Mouse (Mus musculus) embryonic facial prominence, embryonic 12.5 days (tissue): ENCODE results near the gene Iqschfp. TPM values are rescaled to one million over a fixed set of nuclear protein-coding genes. Genes with fewer than 3 reads are reported as not detected.

Experiments used
- ATAC-seq: fragments of 200-750 bp; cut with Nextera tagmentation; 2 replicates; pipeline ENCODE4 v1.8.0; 2017; ENCODE audit not compliant: insufficient number of reproducible peaks, insufficient read depth, low FRiP score, low TSS enrichment
- H3K27ac ChIP-seq: fragments of 300-500 bp; sonication (generic); 2 replicates; pipeline ENCODE4 v1.5.1; 2016; ENCODE audit warnings: mild to moderate bottlenecking
- H3K27me3 ChIP-seq: fragments of 300-500 bp; sonication (generic); 2 replicates; pipeline ENCODE4 v1.6.1; 2016; ENCODE audit warnings: mild to moderate bottlenecking, moderate library complexity
- H3K36me3 ChIP-seq: fragments of 300-500 bp; sonication (generic); 2 replicates; pipeline ENCODE4 v1.6.1; 2016; ENCODE audit warnings: mild to moderate bottlenecking
- H3K4me1 ChIP-seq: fragments of 300-500 bp; sonication (generic); 2 replicates; pipeline ENCODE4 v1.6.1; 2016
- H3K4me2 ChIP-seq: fragments of 300-500 bp; sonication (generic); replicated peaks from 2 replicates; pipeline ENCODE4 v1.6.1; 2016; ENCODE audit warnings: mild to moderate bottlenecking, moderate library complexity
- H3K4me3 ChIP-seq: fragments of 300-500 bp; sonication (generic); 2 replicates; pipeline ENCODE4 v1.5.1; 2016; ENCODE audit warnings: mild to moderate bottlenecking
- H3K9ac ChIP-seq: fragments of 300-500 bp; sonication (generic); 2 replicates; pipeline ENCODE4 v1.6.1; 2016; ENCODE audit warnings: mild to moderate bottlenecking, moderate library complexity
- H3K9me3 ChIP-seq: fragments of 300-500 bp; sonication (generic); 2 replicates; pipeline ENCODE4 v1.6.1; 2016; ENCODE audit warnings: mild to moderate bottlenecking, moderate library complexity
- WGBS: fragments of 180-500 bp; shearing (Covaris S2); methylation state at CpG from one replicate; pipeline ENCODE4 v1.1.7; 2016; 5-methylcytosine and 5-hydroxymethylcytosine counted together
- polyA plus RNA-seq: library from polyadenylated mRNA; unstranded; fragments of >200 nt; fragmentation: Nextera tagmentation; extraction: Ambion mirVana; gene quantifications from 2 replicates; pipeline ENCODE4 v1.2.1, GENCODE M21; 2016

Gene Iqschfp
- polyA plus RNA-seq, 1 experiment from 2014 or later, result 0.13 TPM

- H3K9ac ChIP-seq, result no peak overlapping the region
- no peaks in the 10 kb centered on the region for H3K36me3 ChIP-seq
- H3K4me3 ChIP-seq, result no peak overlapping the region
- ATAC-seq, result no peak
- no peak overlapping the region for H3K4me2 ChIP-seq
- H3K27ac ChIP-seq, result no peak overlapping the region
- H3K4me1 ChIP-seq, result no peaks in the 10 kb centered on the region
- H3K27me3 ChIP-seq, result no peaks in the 10 kb centered on the region
- H3K9me3 ChIP-seq, result no peaks in the 10 kb centered on the region
- WGBS, result 84% methylated on average over 3 of the region's 3 CpGs
Measured at GRCm38 (mm10) chr3:67918098-67918497, 26.1 kb downstream of the Iqschfp start.

- H3K9me3 ChIP-seq, result no peaks in the 10 kb centered on the region
- ATAC-seq, result no peak
- no peak overlapping the region for H3K4me3 ChIP-seq
- no peak overlapping the region for H3K27ac ChIP-seq
- H3K36me3 ChIP-seq, result no peaks in the 10 kb centered on the region
- no peaks in the 10 kb centered on the region for H3K4me1 ChIP-seq
- H3K4me2 ChIP-seq, result no peak overlapping the region
- 64% methylated on average over 8 of the region's 8 CpGs for WGBS
- H3K27me3 ChIP-seq, result no peaks in the 10 kb centered on the region
- H3K9ac ChIP-seq, result no peak overlapping the region
Measured at GRCm38 (mm10) chr3:67918634-67919259, 26.7 kb downstream of the Iqschfp start.

- Histone ChIP-seq H3K9me3 (no peaks in the 10 kb centered on the region), H3K4me2 (no peak overlapping the region), H3K4me3 (no peak overlapping the region), H3K27ac (no peak overlapping the region), H3K4me1 (no peaks in the 10 kb centered on the region), H3K9ac (no peak overlapping the region), H3K27me3 (no peaks in the 10 kb centered on the region), H3K36me3 (no peaks in the 10 kb centered on the region)
- no peak for ATAC-seq
- WGBS, result 79% methylated on average over 4 of the region's 4 CpGs
Measured at GRCm38 (mm10) chr3:67923095-67923494, 31.1 kb downstream of the Iqschfp start.

DNA sequence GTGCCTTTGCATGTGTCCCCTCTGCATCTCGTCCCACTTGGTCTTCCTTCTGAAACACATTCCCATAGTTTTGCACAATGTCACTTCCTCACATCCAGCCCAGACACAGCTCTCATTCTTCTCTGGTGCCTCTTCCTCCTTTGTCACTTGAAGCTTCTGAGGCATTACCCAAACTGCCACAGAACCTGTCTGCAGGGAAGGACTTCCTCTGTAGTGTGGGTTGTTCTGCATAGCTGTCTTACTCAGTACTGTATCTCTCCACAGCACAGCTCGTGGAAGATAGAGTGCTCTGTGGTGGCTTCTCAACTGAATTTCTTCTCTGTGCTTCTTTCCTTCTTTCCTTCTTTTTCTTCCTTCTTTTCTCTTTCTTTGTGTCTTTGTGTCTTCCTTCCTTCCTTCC, 33.4 kb downstream of the Iqschfp start:
- H3K9ac ChIP-seq, result no peak overlapping the region
- no peaks in the 10 kb centered on the region for H3K9me3 ChIP-seq
- no peak overlapping the region for H3K4me3 ChIP-seq
- H3K27me3 ChIP-seq, result no peaks in the 10 kb centered on the region
- no peaks in the 10 kb centered on the region for H3K4me1 ChIP-seq
- H3K4me2 ChIP-seq, result no peak overlapping the region
- H3K27ac ChIP-seq, result no peak overlapping the region
- WGBS, result 53% methylated on average over 2 of the region's 2 CpGs
- no peaks in the 10 kb centered on the region for H3K36me3 ChIP-seq
- ATAC-seq, result no peak

DNA sequence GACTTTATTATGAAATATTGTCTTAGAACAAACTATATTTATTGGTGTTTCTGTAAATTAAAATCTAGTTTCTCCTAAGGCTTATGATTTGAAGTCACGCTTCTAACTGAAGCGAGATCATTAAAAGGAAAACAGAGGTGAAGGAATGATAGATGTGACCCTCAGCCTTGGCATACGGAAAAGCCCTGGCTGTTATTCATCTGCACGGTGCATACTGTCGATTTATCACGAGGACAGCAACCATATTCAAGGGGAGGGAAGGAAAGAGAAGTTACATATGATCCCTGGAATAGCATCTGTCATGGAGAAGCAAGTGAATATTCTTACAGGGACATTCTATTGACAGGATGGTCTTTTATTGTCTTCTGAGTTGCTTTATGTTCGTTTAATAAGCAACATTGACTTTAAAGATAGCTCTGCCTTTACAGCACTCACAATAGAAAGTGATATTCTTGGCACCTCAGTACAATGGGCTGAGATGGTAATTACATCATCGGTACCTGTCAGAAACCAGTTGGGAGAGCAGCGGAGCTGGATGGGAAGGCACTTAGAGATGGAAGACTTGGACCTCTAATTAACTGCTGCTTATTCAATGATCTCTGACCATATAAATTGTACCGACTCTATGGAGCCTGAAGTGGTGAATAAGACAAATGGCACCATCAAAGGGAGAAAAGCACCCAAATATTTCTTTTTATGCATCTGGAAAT, 38.5 kb downstream of the Iqschfp start:
- no peak overlapping the region for H3K9ac ChIP-seq
- no peaks in the 10 kb centered on the region for H3K4me1 ChIP-seq
- H3K4me3 ChIP-seq, result no peak overlapping the region
- H3K36me3 ChIP-seq, result no peaks in the 10 kb centered on the region
- ATAC-seq, result no peak
- WGBS, result 85% methylated on average over 10 of the region's 10 CpGs
- H3K9me3 ChIP-seq, result no peaks in the 10 kb centered on the region
- no peaks in the 10 kb centered on the region for H3K27me3 ChIP-seq
- no peak overlapping the region for H3K4me2 ChIP-seq
- no peak overlapping the region for H3K27ac ChIP-seq

GRCm38 (mm10) chr3:67931181-67931580, 39.1 kb downstream of the Iqschfp start:
- no peaks in the 10 kb centered on the region for H3K4me1 ChIP-seq
- H3K36me3 ChIP-seq, result no peaks in the 10 kb centered on the region
- H3K4me3 ChIP-seq, result no peak overlapping the region
- no peak overlapping the region for H3K9ac ChIP-seq
- WGBS, result 87% methylated on average over 8 of the region's 8 CpGs
- H3K27ac ChIP-seq, result no peak overlapping the region
- no peak for ATAC-seq
- no peaks in the 10 kb centered on the region for H3K27me3 ChIP-seq
- no peak overlapping the region for H3K4me2 ChIP-seq
- no peaks in the 10 kb centered on the region for H3K9me3 ChIP-seq

GRCm38 (mm10) chr3:67931914-67932313, 39.9 kb downstream of the Iqschfp start:
- H3K9ac ChIP-seq, result no peak overlapping the region
- WGBS, result 87% methylated on average over 3 of the region's 3 CpGs
- no peaks in the 10 kb centered on the region for H3K27me3 ChIP-seq
- no peak overlapping the region for H3K4me3 ChIP-seq
- H3K4me2 ChIP-seq, result no peak overlapping the region
- no peaks in the 10 kb centered on the region for H3K36me3 ChIP-seq
- no peaks in the 10 kb centered on the region for H3K9me3 ChIP-seq
- no peak for ATAC-seq
- H3K4me1 ChIP-seq, result no peaks in the 10 kb centered on the region
- no peak overlapping the region for H3K27ac ChIP-seq

DNA sequence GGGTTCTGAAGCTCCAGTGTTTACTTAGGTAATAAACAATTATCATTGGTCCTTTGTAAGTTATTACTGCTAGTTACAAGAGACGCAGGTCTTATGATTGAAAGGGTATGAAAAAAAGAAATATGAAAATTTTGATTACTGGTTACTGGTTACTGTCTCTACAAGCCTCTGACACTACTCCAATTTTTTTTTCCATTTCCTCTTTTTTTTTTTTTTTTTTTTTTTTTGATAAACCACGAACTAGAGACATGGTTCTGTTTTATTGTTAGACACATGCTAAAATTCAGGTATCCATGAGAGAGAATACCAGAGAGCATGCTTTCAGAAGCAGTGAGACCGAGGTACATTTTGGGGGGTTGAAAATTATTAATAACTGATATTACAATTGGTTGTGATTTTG, 43.8 kb downstream of the Iqschfp start:
- no peaks in the 10 kb centered on the region for H3K4me1 ChIP-seq
- no peak overlapping the region for H3K9ac ChIP-seq
- no peak overlapping the region for H3K27ac ChIP-seq
- H3K27me3 ChIP-seq, result no peaks in the 10 kb centered on the region
- ATAC-seq, result no peak
- H3K4me3 ChIP-seq, result no peak overlapping the region
- no peaks in the 10 kb centered on the region for H3K9me3 ChIP-seq
- 83% methylated on average over 3 of the region's 3 CpGs for WGBS
- H3K4me2 ChIP-seq, result no peak overlapping the region
- no peaks in the 10 kb centered on the region for H3K36me3 ChIP-seq

DNA sequence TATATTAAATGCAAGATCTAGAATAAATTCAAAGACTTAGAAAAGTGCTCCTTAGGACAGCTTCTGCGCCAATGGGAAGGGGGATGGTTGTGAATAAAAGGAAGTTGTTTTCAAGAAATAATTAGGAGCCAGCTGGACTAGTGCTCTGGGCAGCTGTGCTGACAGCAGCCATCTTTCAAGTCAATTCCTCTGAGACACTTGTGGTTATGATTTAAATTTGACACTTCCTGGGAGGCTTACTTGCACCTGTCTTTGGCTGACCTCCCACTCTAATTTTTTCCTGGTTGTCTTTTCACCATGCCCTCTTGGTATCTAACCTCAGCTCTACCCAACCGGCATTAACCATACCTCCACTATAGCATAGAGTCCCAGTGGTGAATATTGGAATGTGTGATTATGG, 55.0 kb downstream of the Iqschfp start:
- Histone ChIP-seq H3K27ac (no peak overlapping the region), H3K4me1 (no peaks in the 10 kb centered on the region), H3K9ac (no peak overlapping the region), H3K4me3 (no peak overlapping the region), H3K27me3 (no peaks in the 10 kb centered on the region), H3K9me3 (no peaks in the 10 kb centered on the region), H3K36me3 (no peaks in the 10 kb centered on the region), H3K4me2 (no peak overlapping the region)
- 56% methylated on average over 2 of the region's 2 CpGs for WGBS
- no peak for ATAC-seq

- WGBS, result 38% methylated on average over 5 of the region's 5 CpGs
- no peak overlapping the region for H3K4me3 ChIP-seq
- no peak for ATAC-seq
- H3K9me3 ChIP-seq, result no peaks in the 10 kb centered on the region
- no peaks in the 10 kb centered on the region for H3K27me3 ChIP-seq
- H3K9ac ChIP-seq, result no peak overlapping the region
- no peak overlapping the region for H3K4me2 ChIP-seq
- H3K4me1 ChIP-seq, result peaks cover 22% of the 10 kb centered on the region; the same call in 1 of the 2 replicates
- no peak overlapping the region for H3K27ac ChIP-seq
- H3K36me3 ChIP-seq, result no peaks in the 10 kb centered on the region
Measured at GRCm38 (mm10) chr3:67952517-67952940, 60.5 kb downstream of the Iqschfp start.

DNA sequence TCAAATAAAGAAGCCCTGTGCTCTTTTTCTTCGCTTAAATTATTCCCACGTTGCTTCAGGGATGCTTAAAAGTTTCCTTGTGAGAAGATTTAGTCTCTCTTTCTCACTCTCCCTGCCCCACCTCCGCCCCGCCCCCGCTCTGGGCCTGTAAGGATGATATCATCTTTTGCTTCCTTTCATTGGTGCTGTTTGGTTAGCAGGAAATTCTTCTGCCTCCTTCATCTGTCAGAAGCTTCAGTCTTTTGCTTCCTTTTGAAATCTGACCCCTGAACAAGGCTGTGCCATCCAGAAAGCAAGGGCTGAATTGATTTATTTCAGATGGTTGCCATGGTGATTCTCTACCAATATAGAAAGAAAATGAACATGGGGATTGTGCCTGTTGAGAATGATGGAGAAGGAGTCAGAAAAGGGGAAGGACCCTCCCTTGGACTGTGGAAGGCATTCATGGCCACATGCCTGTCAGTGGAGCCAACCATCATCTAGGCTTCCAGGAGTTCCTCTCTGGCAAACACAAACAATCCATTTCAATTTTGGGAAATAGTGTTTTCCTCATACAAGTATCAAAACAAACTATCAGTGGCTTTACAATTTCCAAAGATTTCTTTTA, 62.5 kb downstream of the Iqschfp start:
- Histone ChIP-seq H3K36me3 (no peaks in the 10 kb centered on the region), H3K4me1 (peaks cover 22% of the 10 kb centered on the region; the same call in 1 of the 2 replicates), H3K4me3 (no peak overlapping the region), H3K4me2 (no peak overlapping the region), H3K9me3 (no peaks in the 10 kb centered on the region), H3K27me3 (no peaks in the 10 kb centered on the region), H3K9ac (no peak overlapping the region), H3K27ac (no peak overlapping the region)
- peak; percentile 52; the same call in 1 of the 2 replicates for ATAC-seq
- WGBS, result 27% methylated on average over 5 of the region's 5 CpGs

GRCm38 (mm10) chr3:67959672-67960071, 67.6 kb downstream of the Iqschfp start:
- H3K36me3 ChIP-seq, result no peaks in the 10 kb centered on the region
- no peak for ATAC-seq
- H3K27me3 ChIP-seq, result no peaks in the 10 kb centered on the region
- H3K4me3 ChIP-seq, result no peak overlapping the region
- no peak overlapping the region for H3K9ac ChIP-seq
- peaks cover 1% of the 10 kb centered on the region; the same call in 1 of the 2 replicates for H3K4me1 ChIP-seq
- 51% methylated on average over 7 of the region's 7 CpGs for WGBS
- H3K27ac ChIP-seq, result no peak overlapping the region
- H3K9me3 ChIP-seq, result no peaks in the 10 kb centered on the region
- H3K4me2 ChIP-seq, result no peak overlapping the region
